Mouse (Mus musculus) lung, adult 2 months (tissue): Measurements from ENCODE around the gene Slc7a5.

Experiments
- CTCF ChIP-seq: fragments of 200-500 bp; IDR thresholded peaks from 2 replicates; pipeline ENCODE4 v1.5.1; 2011; ENCODE audit warnings: mild to moderate bottlenecking, low read length, control low read depth; ENCODE audit not compliant: insufficient read depth
- POLR2A ChIP-seq: fragments of 200-500 bp; IDR thresholded peaks from 2 replicates; pipeline ENCODE4 v1.6.1; 2011; ENCODE audit warnings: low read depth, mild to moderate bottlenecking, control low read depth, low read length, borderline replicate concordance; ENCODE audit errors: extremely low read depth

DNA sequence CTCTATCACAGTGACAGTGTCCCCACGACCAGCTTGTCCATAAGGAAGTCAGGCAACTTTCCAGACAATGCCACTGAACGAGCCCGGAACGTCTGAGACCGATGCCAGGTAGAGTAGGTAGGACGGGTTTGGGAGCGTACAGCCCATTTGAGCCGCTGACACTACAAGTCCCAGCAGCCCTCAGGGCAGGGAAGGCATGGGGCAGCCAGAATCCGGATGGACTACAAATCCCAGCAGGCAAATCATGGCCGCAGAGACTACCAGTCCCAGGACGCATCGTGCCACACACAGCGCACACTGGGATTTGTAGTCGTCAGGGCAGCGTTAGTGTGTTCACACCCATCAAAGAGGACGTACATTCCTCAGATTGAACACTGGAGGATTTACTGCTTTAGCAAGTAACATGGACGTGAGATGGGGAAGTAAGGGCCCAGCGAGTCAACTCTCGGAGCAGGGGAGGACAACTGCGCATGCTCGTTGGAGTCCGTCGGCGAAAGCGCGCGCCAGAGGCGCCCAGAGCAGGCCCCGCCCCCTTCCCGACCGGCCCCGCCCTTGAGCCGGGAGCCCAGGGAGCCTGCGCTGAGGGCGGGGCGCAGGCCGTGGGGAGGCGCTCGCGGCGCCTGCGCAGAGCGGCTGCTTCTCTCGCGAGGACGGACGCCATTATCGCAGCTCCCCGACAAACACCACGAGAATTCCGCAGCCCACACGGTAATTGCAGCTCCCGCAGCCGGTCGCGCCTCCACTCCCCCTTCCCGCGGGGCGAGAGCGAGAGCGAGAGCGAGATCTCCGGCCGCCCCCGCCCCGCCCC lies 42.7 kb upstream of the Slc7a5 start:
- no peak for TF ChIP-seq CTCF
- peak; percentile 80 for TF ChIP-seq POLR2A
